Mouse (Mus musculus) lung, postnatal 14 days (tissue): Measurements from ENCODE around the gene Rpe65.

Experiments
- DNase-seq: peaks from one replicate; pipeline ENCODE4 v3.0.0; 2021

Gene Rpe65

DNA sequence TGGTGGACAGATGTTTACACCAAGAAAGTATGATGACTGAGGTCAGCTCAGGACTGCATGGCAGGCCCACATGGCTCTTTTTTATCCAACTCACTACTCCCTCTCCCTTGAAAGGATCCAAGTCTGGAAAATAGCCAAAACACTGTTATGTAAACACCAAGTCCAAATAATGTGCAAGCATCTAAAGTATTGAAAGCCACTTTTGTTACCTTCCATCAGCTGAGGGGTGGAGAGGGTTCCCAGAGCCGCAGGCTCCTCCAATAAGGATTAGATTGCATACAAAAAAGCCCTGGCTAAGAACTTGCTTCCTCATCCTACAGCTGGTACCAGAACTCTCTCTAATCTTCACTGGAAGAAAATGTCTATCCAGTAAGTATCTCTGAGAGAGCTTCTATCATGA, at the start of gene Rpe65:
Rpe65 (plus strand) TSS at position 301 of the 400 bp plus-strand sequence.
- DNase-seq: no peak

DNA sequence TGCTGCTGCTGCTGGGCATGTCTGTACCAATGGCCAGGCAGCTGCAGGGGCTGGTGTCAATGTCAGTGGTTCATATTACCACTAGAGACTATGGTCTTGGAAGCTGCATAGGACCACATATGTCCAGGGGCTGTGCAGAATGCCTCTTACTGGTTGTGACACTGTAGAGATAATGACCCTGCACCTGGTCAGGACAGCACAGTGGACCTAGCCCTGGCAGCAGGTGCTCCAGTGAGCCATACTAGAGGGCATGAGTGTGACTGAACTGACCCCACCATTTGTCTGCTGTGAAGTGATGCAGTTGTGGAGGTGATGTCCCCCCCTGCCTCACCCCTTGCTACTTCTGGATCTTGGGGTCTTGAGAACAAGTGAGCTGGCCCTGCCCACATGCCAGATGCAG, 48.8 kb upstream of the Rpe65 start:
- no peak for DNase-seq

GRCm38 (mm10) chr3:159614977-159615376, 16.0 kb downstream of the Rpe65 start:
- DNase-seq: no peak

- DNase-seq: no peak
Observed at GRCm38 (mm10) chr3:159621026-159621425, 22.1 kb downstream of the Rpe65 start.

DNA sequence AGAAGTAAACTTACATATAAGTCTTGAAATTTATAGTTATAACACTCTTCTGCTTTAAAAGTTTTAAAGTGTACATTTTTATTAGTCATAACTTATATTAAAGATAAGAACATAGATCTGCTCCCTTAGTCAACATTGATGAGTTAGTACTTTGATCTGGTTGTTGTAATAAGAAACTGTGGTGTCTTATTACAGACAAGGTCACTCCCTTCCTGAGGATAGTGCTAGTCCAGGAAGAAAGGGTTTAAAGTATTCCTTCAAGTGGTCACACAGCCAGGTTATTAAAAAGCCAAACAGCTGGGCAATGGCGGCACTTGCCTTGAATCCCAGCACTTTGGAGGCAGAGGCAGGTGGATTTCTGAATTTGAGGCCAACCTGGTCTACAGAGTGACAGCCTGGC, 25.0 kb downstream of the Rpe65 start:
- DNase-seq: no peak

DNA sequence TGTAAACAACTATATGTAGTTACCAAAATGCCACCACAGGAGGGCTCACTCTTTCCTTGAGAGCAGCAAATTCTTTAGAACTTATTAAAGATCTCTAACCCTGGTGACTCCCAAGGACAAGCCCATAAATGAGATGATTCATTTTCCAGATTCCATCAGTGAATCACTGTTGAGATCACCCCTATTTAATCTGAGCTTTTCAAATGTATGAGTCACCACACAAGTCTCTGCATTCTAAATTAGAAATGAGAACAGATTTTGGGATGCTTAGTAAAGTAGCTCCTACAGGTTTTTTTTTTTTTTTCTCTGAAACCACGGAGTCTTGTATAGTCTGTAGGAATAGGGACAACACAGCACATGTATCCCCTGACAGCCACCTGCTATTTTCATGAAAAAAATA, 61.8 kb downstream of the Rpe65 start:
- no peak for DNase-seq

DNA sequence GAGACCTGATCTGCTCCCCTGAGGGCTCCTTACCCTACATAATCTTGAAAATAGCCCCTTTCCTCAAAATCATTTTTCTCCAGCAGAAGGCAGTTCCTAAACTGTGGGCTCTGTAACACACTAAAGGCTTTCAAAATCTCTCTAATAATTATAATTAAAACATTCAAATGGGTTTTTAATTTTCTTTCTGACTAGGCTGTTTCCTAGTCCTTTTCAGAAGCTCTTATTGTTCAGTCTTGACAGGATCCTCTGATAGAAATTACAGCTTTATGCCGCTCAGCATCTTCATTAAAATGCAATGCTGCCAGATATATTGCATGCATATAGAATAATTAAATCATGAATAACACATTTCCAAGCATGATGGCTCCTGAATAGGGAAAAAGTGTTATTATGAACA, 64.4 kb downstream of the Rpe65 start:
- DNase-seq: no peak
